Mouse (Mus musculus): ENCODE data around the gene Chst7.

Gene Chst7

GRCm38 (mm10) chrX:20059381-20059971, at the start of gene Chst7:
Gene Chst7, plus strand, starts transcription at chrX:20059560.
- DNase-seq (ENCODE audit: low spot score) = peak; percentile 80

DNA sequence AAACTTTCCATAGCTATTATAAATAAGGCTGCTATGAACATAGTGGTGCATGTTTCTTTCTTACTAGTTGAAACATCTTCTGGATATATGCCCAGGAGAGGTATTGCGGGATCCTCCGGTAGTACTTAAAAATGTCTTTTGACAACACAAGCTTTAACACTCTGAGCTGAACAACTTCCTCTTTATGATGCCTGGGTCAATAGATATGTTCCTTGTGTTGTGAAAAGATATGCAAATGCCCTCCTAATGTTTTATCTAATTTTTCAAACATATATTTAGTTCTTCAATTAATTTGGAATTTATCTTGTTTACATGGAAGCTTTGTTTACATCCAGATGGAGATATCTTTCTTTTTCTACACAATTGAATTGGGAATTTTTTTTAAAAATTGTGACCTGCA, 47.1 kb upstream of the Chst7 start:
- no peak for DNase-seq (ENCODE audit: low spot score)

GRCm38 (mm10) chrX:20020942-20021341, 38.4 kb upstream of the Chst7 start:
- peak; percentile 38 for DNase-seq (ENCODE audit: low spot score)

- DNase-seq (ENCODE audit: low spot score) = peak; percentile 22
These were observed 872 bp downstream of the Chst7 start for GRCm38 (mm10) chrX:20060096-20060768.

DNA sequence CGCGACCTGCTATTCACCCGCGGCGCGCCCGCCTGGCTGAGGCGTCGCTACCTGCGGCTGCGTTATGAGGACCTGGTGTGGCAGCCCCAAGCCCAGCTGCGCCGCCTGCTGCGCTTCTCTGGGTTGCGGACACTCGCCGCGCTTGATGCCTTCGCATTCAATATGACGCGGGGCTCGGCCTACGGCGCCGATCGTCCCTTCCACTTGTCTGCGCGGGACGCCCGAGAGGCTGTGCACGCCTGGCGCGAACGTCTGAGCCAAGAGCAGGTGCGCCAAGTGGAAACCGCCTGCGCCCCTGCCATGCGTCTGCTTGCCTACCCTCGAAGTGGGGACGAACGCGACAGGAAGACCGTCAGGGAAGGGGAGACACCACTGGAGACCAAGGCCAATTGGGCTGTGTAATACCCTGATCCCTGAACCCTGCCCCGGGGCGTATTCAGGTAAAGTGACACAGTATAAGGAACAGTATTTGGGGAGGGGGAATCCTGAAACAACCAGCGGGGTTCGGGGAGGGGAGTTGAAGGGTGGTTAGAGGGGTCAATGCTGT, 1.5 kb downstream of the Chst7 start:
- DNase-seq (ENCODE audit: low spot score) = peak; percentile 6

DNA sequence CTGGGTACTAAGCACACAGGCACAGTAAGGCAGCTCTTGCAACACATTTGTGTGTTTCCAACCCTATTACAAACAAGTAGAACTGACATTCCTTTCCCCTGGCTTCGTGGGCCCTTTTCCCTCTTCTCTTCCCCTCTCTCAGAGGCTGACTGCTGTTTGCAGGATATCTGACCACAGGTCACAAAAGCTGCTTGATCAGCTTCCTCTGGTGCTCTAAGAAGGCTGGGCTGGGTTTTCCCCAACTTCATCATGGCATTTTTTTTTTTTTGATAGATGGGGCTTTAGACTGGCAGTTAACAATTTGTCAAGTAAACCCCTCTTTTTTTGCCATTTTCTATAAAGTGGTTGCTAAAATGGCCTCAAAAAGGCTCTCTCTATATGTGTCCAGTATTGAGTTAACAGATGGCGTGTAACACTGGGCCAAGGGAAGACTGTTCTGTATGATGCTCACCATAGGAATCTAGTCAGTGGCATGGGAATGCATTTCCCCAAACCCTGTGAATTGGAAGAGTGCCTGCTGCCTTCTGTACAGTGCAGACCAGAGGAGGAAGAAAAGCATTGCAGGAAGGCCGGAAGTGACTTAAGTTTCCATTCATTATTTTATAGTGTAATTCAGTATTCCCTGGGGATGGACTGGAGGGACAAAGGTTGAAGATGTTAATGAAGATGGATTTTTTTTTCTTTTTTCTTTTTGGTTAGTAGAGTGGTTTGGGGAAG, 2.6 kb downstream of the Chst7 start:
- peak; percentile 1 for DNase-seq (ENCODE audit: low spot score)

GRCm38 (mm10) chrX:20066636-20067035, 7.3 kb downstream of the Chst7 start:
- no peak for DNase-seq (ENCODE audit: low spot score)

- DNase-seq (ENCODE audit: low spot score) = no peak
These were observed 10.8 kb downstream of the Chst7 start for GRCm38 (mm10) chrX:20070196-20070595.

GRCm38 (mm10) chrX:20117717-20118116, 58.4 kb downstream of the Chst7 start:
- no peak for DNase-seq (ENCODE audit: low spot score)

DNA sequence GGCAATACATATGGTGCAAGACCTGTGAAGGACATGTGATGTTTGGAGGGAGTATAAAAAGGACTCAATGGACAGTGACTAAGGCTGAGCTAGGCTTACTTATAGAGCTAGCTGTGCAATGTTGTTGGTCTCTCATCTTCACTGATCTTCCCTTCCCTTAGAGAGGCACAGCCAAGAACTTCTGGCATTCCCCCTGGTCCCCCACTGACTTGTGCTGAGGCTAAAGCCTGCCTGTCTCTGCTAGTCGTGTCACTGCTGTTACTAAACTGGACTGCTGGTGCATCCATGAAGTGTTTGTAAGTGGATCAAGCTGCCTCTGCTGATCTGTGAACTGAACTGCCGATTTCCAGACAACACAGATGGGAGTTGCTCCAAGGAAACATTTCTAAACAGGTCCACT, 66.1 kb downstream of the Chst7 start:
- no peak for DNase-seq (ENCODE audit: low spot score)

DNA sequence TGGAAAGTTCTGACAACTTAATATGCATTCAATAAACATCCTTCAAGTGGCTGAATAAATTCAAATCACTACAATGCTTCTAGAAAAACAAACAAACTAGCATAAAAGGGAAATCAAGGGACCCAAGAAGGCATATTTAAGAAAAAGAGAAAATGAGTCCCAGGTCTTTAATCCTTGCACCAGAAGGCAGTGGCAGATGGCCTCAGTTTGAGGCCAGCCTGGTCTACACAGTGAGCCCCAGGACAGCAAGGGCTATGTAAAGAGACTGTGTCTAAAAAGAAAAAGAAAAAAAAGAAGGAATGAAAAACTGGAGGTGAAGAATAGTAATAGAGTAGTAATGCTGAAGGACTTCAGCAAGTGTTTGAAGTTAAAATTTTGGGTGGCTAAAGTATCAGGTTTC, 69.6 kb downstream of the Chst7 start:
- no peak for DNase-seq (ENCODE audit: low spot score)

DNA sequence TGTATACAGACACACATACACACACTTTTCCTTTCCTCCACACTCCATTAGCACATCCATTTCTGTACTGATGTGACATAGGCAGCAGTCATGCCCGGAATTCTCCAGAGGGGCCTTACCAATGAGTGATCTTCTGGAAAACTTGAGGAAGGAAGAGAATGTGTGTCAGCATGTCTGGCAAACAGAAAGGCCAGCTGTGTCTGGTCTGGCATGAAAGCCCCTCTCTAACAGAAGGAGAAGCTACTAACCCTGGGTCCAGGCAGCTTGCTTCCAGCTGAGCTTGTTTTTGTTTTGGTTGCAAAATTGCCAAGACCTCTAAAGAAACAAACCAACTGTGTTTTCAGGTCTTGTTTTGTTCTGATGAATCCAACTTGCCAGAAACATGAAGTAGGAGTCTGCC, 70.1 kb downstream of the Chst7 start:
- no peak for DNase-seq (ENCODE audit: low spot score)
